Mouse (Mus musculus): ENCODE results near the gene Spin1. TPM values are rescaled to one million over a fixed set of nuclear protein-coding genes. Genes with fewer than 3 reads are reported as not detected.

Gene Spin1
- total RNA-seq, 2 experiments from 2014 or later, result 26.4 to 30.4 TPM

- no peak for DNase-seq
These were observed 93.2 kb downstream of the Spin1 start for GRCm38 (mm10) chr13:51193893-51194292.

- DNase-seq, result no peak
These were observed 97.0 kb downstream of the Spin1 start for GRCm38 (mm10) chr13:51197699-51198098.

- DNase-seq, result no peak
These were observed 97.5 kb downstream of the Spin1 start for GRCm38 (mm10) chr13:51198186-51198585.

Other genes with a start within 250 kb of the Spin1 start
- gene Nxnl2, start 70.1 kb downstream of the Spin1 start, total RNA-seq (2021), result under 1 TPM; 0.61 to 0.70 TPM